Mouse (Mus musculus) embryonic facial prominence, embryonic 10.5 days (tissue): ENCODE results near the gene Nr1d2. TPM values are rescaled to one million over a fixed set of nuclear protein-coding genes. Genes with fewer than 3 reads are reported as not detected.
"Not testable (repeated sequence)": the region's sequence is repeated elsewhere in the genome, so short reads cannot be mapped to it uniquely, and the experiment has no call there.

Experiments
- DNase-seq: peaks from one replicate; pipeline ENCODE4 v3.0.0-alpha.2; 2017; ENCODE audit warnings: low spot score
- H3K27ac ChIP-seq: fragments of 300-500 bp; sonication (generic); replicated peaks from 2 replicates; pipeline ENCODE4 v1.5.1; 2016; ENCODE audit warnings: mild to moderate bottlenecking
- H3K27me3 ChIP-seq: fragments of 300-500 bp; sonication (generic); replicated peaks from 2 replicates; pipeline ENCODE4 v1.6.1; 2016; ENCODE audit warnings: low read depth, mild to moderate bottlenecking; ENCODE audit not compliant: poor library complexity, severe bottlenecking
- H3K36me3 ChIP-seq: fragments of 300-500 bp; sonication (generic); replicated peaks from 2 replicates; pipeline ENCODE4 v1.6.1; 2016; ENCODE audit warnings: mild to moderate bottlenecking, moderate library complexity
- H3K4me1 ChIP-seq: fragments of 300-500 bp; sonication (generic); 2 replicates; pipeline ENCODE4 v1.6.1; 2016
- H3K4me3 ChIP-seq: fragments of 300-500 bp; sonication (generic); 2 replicates; pipeline ENCODE4 v1.5.1; 2016; ENCODE audit warnings: mild to moderate bottlenecking, moderate library complexity
- H3K9me3 ChIP-seq: fragments of 300-500 bp; sonication (generic); 2 replicates; pipeline ENCODE4 v1.6.1; 2016; ENCODE audit warnings: mild to moderate bottlenecking
- WGBS: fragments of 180-500 bp; shearing (Covaris S2); methylation state at CpG from one replicate; pipeline ENCODE4 v1.1.7; 2016; 5-methylcytosine and 5-hydroxymethylcytosine counted together
- polyA plus RNA-seq: library from polyadenylated mRNA; unstranded; fragments of >200 nt; fragmentation: Nextera tagmentation; extraction: Ambion mirVana; gene quantifications from 2 replicates; pipeline ENCODE4 v1.2.1, GENCODE M21; 2016

Gene Nr1d2
- polyA plus RNA-seq, 1 experiment from 2014 or later = 4.7 TPM

GRCm38 (mm10) chr14:18242638-18243130 is 3.8 kb upstream of the Nr1d2 start:
- DNase-seq = no peak
- no peak overlapping the region for H3K27ac ChIP-seq
- H3K9me3 ChIP-seq = 0 out of 2 replicates have a peak, but pooled peaks cover 6% of the 10 kb centered on the region
- H3K4me3 ChIP-seq = no peak overlapping the region
- no peaks in the 10 kb centered on the region for H3K27me3 ChIP-seq
- WGBS = 89% methylated on average over 21 of the region's 21 CpGs
- no peaks in the 10 kb centered on the region for H3K36me3 ChIP-seq
- H3K4me1 ChIP-seq = peaks cover 5% of the 10 kb centered on the region; the same call in 1 of the 2 replicates

- peaks cover 11% of the 10 kb centered on the region for H3K4me1 ChIP-seq
- H3K27me3 ChIP-seq = no peaks in the 10 kb centered on the region
- WGBS = 89% methylated on average over 4 of the region's 4 CpGs
- 0 out of 2 replicates have a peak, but pooled peaks cover 6% of the 10 kb centered on the region for H3K9me3 ChIP-seq
- no peak overlapping the region for H3K4me3 ChIP-seq
- no peak overlapping the region for H3K27ac ChIP-seq
- DNase-seq = no peak
- H3K36me3 ChIP-seq = no peaks in the 10 kb centered on the region
Observed at GRCm38 (mm10) chr14:18241786-18242185, 2.9 kb upstream of the Nr1d2 start.

DNA sequence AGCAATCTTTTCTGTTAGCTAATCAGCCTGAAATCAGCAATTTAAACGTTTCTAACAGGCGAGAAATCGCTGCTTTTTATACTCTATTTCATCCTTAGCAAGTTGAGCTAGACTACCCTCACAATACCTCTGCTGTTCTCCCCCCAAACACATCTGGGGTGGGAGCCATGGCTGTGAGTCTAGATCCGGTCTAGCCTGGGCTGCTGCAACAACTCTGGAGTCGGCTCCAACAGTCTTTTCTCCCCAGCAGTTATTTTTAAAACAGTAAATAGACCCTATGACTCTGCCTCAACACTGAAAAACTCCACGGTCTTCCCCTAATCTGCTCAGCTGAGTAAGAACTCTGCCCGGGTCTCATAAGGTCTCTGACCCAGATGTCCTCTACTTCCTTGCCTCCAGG is 1.2 kb upstream of the Nr1d2 start:
- Histone ChIP-seq H3K27me3 (no peaks in the 10 kb centered on the region), H3K36me3 (no peaks in the 10 kb centered on the region), H3K27ac (no peak overlapping the region), H3K4me1 (peaks cover 11% of the 10 kb centered on the region), H3K9me3 (0 out of 2 replicates have a peak, but pooled peaks cover 6% of the 10 kb centered on the region), H3K4me3 (no peak overlapping the region)
- DNase-seq = no peak
- WGBS = 55% methylated on average over 7 of the region's 7 CpGs

GRCm38 (mm10) chr14:18238131-18238749 is 687 bp downstream of the Nr1d2 start:
- H3K4me1 ChIP-seq = peaks cover 17% of the 10 kb centered on the region
- peak overlapping the region; percentile 81 for H3K4me3 ChIP-seq
- H3K9me3 ChIP-seq = 0 out of 2 replicates have a peak, but pooled peaks cover 3% of the 10 kb centered on the region
- H3K27ac ChIP-seq = peak overlapping the region; percentile 89
- H3K27me3 ChIP-seq = no peaks in the 10 kb centered on the region
- under 1% methylated on average over 71 of the region's 71 CpGs for WGBS
- peak; percentile 98 for DNase-seq
- H3K36me3 ChIP-seq = no peaks in the 10 kb centered on the region

DNA sequence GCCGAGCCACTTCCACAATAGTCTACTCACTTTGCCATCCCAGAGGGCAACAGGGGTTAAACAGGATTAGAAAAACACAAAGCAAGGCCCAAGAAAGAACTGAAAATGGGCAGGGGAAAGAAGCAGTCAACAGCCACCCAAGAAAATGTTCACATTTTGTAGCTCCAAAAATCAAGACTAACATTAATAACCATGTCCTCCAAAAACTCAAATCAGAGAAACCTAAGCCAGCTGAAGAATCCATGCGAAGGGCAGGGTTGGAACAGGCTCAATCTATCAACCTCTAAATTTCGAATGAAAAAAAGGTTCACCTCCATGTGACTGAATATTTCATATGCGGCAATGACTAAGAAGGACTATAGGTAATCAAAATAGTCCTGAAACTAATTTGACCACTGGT is 1.5 kb downstream of the Nr1d2 start:
- Histone ChIP-seq H3K36me3 (no peaks in the 10 kb centered on the region), H3K27ac (peak overlapping the region; percentile 89; the same call in 1 of the 2 replicates), H3K4me3 (peak overlapping the region; percentile 81), H3K4me1 (peaks cover 17% of the 10 kb centered on the region), H3K9me3 (0 out of 2 replicates have a peak, but pooled peaks cover 3% of the 10 kb centered on the region), H3K27me3 (no peaks in the 10 kb centered on the region)
- 58% methylated on average over 4 of the region's 4 CpGs for WGBS
- DNase-seq = no peak

DNA sequence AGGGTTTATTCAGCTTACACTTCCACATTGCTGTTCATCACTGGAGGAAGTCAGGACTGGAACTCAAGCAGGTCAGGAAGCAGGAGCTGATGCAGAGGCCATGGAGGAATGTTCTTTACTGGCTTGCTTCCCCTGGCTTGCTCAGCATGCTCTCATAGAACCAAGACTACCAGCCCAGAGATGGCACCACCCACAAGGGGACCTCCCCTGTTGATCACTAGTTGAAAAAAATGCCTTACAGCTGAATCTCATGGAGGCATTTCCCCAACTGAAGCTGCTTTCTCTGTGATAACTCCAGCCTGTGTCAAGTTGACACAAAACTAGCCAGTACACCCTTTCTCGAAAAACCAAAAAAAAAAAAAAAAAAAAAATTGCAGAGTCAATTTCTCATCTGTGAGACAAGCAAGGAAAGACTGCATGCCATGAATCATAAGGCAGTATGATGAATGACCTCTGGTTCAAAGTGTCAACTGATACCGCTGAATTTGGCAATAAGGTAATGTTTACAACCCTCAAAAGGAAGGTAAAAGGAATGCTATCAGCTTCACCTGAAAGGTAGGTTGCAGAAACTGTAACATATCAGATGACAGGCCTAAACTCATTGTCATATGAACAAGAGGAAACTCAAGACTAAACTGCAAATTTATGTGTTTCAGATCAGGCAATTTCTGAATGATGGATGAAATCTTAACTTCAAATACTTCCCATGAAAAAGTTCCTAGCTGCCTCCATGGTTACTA is 2.3 kb downstream of the Nr1d2 start:
- H3K36me3 ChIP-seq, DNase-seq, H3K27ac ChIP-seq, H3K27me3 ChIP-seq, H3K9me3 ChIP-seq, H3K4me3 ChIP-seq: not testable (repeated sequence)
- WGBS = 88% methylated on average over 2 of the region's 2 CpGs
- H3K4me1 ChIP-seq = peaks cover 17% of the 10 kb centered on the region

DNA sequence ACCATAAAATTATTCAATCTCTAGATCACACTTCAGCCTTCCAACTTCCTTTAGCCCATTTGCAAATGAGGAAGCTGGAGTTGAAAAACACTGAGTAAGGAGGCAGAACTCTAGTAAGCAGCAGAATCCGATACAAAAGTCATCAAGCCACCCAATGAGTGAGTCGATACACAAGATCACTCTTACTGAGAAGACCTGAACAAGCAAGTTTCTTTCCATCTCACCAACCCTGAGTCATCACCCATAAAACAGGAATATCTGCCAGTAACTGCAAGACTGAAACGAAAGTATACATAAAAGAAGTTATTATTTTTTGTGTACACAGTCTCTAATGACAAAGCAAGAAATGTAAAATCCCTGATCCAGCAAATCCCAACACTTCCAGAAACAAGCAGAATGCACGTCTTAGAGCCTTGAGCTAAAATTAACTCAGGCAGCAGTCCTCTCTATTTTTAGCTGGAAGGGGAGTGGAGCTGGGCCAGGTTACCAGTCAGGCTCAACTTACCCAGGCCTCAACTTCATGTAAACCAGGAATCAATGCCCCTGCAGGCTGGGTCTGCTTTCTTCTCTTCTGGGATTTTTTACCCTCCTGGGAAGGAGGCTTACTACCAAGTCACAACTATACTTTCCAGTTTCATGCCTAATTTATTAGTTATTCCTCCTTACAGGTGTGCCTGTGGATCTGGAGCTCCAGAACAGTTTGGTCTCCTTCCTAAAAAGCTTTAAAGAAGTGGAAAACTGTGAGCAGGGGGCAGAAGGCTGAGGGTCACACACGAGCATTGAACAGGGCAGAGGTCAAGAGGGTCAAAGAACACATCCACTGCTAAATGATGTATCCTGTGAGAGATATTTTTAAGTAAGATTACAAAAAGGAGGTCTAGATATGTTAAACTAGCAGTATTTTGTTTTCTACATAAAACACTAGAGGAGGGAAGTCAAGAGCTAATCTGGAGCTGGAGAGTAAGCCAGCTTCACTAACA is 4.7 kb downstream of the Nr1d2 start:
- Histone ChIP-seq H3K36me3 (no peaks in the 10 kb centered on the region), H3K27ac (no peak overlapping the region), H3K4me3 (no peak overlapping the region), H3K9me3 (0 out of 2 replicates have a peak, but pooled peaks cover 3% of the 10 kb centered on the region), H3K27me3 (no peaks in the 10 kb centered on the region), H3K4me1 (peaks cover 13% of the 10 kb centered on the region)
- DNase-seq = no peak
- 53% methylated on average over 5 of the region's 5 CpGs for WGBS

- 0 out of 2 replicates have a peak, but pooled peaks cover under 1% of the 10 kb centered on the region for H3K9me3 ChIP-seq
- no peak overlapping the region for H3K4me3 ChIP-seq
- WGBS = 82% methylated on average over 2 of the region's 2 CpGs
Observed at GRCm38 (mm10) chr14:18233076-18233475, 5.9 kb downstream of the Nr1d2 start.

GRCm38 (mm10) chr14:18231866-18232265 is 7.1 kb downstream of the Nr1d2 start:
- not testable (repeated sequence) for H3K27me3 ChIP-seq, H3K27ac ChIP-seq, H3K4me1 ChIP-seq, DNase-seq, H3K9me3 ChIP-seq, H3K36me3 ChIP-seq, H3K4me3 ChIP-seq
- WGBS = 93% methylated on average over 8 of the region's 8 CpGs

More at GRCm38 (mm10) chr14:18233076-18233475, 5.9 kb downstream of the Nr1d2 start:
- Histone ChIP-seq H3K27ac (no peak overlapping the region), H3K36me3 (no peaks in the 10 kb centered on the region), H3K4me1 (peaks cover 13% of the 10 kb centered on the region), H3K27me3 (no peaks in the 10 kb centered on the region)
- DNase-seq = no peak

DNA sequence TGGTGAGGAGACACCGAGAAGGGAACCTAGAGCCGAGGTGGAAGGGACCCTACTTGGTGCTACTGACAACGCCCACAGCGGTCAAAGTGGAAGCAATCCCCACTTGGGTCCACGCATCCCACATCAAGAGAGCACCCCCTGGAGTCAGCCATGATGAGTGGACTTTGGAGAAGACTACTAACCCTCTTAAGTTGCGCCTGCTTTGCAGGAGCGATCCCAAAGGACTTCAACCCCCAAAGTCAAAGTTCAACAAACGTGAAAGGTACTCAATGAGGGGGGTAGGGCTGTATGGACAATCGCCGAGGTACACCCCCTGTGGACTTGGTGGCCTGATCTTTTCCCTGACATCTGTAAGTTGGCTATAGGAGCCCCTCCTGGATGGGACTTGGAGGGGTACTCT is 9.2 kb downstream of the Nr1d2 start:
- H3K4me3 ChIP-seq, H3K36me3 ChIP-seq, H3K4me1 ChIP-seq, DNase-seq, H3K27ac ChIP-seq, H3K9me3 ChIP-seq, H3K27me3 ChIP-seq: not testable (repeated sequence)
- 95% methylated on average over 10 of the region's 10 CpGs for WGBS

GRCm38 (mm10) chr14:18226181-18226580 is 12.7 kb downstream of the Nr1d2 start:
- H3K4me3 ChIP-seq, H3K36me3 ChIP-seq, H3K27ac ChIP-seq, H3K4me1 ChIP-seq, DNase-seq, H3K27me3 ChIP-seq, H3K9me3 ChIP-seq: not testable (repeated sequence)
- whole genome bisulfite sequencing = 85% methylated on average over 11 of the region's 11 CpGs

DNA sequence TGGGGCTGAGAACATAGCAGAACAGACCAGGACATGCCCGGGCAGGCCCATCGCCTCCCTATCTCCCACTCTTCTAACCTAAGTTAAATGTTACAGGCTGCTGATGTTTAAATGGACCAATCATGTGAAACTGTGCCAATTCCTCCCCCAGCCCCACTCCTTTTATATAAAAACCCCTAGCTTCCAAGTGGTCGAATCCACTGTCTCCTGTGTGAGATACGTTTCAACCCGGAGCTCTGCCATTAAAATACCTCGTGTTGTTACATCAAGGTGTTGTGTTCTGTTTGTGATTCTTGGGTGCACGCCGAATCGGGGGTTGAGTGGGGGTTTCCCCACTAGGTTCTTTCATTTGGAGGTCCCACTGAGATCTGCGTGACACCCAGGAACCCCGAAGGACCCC is 13.5 kb downstream of the Nr1d2 start:
- DNase-seq, H3K4me1 ChIP-seq, H3K36me3 ChIP-seq, H3K4me3 ChIP-seq, H3K9me3 ChIP-seq, H3K27ac ChIP-seq, H3K27me3 ChIP-seq: not testable (repeated sequence)
- 94% methylated on average over 11 of the region's 11 CpGs for WGBS
